Mouse (Mus musculus) liver, postnatal 0 days (tissue): ENCODE results near the gene Ccdc138.

ENCODE experiments used
- CTCF ChIP-seq: sonication (generic); IDR thresholded peaks from 2 replicates; pipeline ENCODE4 v1.5.1; 2016; ENCODE audit warnings: antibody characterized with exemption, low read depth
- EP300 ChIP-seq: IDR thresholded peaks from 2 replicates; pipeline ENCODE4 v1.6.1; 2016; ENCODE audit warnings: antibody characterized with exemption, low read depth, mild to moderate bottlenecking

GRCm38 (mm10) chr10:58601431-58601901, 103.7 kb downstream of the Ccdc138 start:
- TF ChIP-seq CTCF (no peak), EP300 (no peak)
